ENCODE assay signal across 1 mouse cellular context in genomic region chr17:74808330-74808729, GRCm38 (mm10).
TF ChIP-seq lines count a peak whose summit lies in the region.

No protein-coding gene starts in this region.

TF ChIP-seq in CH12.LX, 34 proteins besides CTCF, POLR2A, EP300 and RAD21 (continued from another document):
- TF ChIP-seq ZC3H11A (IDR thresholded peaks at IDR 0.05; ENCODE audit: low read depth, low read length) (no peak), ZKSCAN1 (IDR thresholded peaks at IDR 0.05; ENCODE audit: borderline replicate concordance, low read depth, low read length) (no peak)
TF ChIP-seq in CH12.LX: peak in this region for 14.
